Mouse (Mus musculus): ENCODE measurements at regions not wholly inside any gene's neighbourhood (a gene's known extent, or its start where the extent isn't known, plus 50 kb on each side); places are given as distances from the start of the nearest gene placed in this dataset.

DNA sequence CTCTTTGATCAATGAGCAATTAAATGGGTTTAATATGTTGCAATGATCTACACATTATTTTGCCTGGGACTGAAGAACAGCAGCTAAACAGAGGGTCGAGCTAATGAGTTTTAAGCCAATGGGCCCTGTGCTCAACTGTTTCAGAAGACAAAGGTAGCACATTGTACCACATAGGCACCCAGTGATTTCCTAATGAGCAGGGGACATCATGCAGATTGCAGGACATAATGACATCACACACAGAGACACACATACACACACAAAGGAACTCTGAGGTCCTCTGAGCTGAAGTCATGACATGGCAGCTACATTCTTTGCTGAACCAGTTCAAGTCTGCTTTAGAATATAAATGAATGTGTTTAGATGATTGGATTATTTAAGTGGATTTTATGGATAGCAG, 71.9 kb downstream of the Zfp330 start:
- DNase-seq, result no peak

DNA sequence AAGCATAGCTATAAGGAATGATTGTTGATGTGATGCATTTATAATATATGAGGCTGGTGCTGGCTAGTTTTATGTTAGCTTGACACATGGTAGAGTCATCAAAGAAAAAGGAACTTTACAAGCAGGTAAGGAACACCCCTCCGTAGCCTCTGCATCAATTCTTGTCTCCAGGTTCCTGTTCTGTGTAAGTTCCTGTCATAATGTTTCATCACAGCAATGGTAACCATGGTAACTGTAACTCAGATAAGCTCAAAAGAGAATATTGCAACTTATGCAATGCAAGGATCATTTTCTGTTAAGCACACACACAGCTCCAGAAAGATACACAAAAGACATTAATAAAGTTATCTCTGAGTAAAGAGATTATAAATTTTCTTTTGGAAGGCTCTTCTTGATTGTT, 73.5 kb downstream of the Zfp330 start:
- DNase-seq, result no peak

DNA sequence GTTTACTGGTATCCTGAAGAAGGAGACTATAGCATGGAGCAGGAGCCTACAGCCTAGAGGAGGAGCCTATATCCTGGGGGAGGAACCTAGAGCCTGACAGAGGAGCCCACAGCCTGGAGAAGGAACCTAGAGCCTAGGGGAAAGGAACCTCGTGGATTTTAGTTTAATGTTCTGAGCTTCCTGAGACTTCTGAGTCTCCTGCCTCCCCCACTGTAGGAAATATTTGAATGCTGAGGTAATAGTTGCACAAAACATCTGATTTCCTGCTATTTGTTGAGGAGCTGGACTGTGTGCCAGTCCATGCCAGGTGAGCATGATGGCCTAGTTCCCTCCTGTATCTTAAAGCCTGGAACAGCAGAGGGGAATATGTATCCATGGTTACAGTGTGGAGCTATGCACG, 74.7 kb downstream of the Zfp330 start:
- DNase-seq, result no peak

DNA sequence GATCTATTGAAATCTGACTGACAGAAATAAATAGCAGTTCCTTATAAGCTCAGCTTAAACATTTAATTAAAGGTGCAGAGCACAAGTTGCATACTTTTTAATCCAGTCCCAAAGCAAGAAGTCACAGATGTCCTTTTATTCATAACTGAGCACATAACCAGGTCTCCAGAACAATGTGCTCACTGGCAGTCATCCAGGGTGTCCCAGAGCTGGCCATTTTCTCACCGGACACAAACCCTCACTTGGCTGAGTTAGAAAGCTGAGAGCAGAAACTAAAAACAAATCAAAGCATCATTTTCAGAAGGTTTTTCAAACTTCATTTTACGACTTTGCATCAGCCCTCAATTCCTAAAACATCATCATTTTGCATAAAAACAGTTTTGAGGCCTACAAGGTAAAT, 75.9 kb downstream of the Zfp330 start:
- DNase-seq, result no peak

DNA sequence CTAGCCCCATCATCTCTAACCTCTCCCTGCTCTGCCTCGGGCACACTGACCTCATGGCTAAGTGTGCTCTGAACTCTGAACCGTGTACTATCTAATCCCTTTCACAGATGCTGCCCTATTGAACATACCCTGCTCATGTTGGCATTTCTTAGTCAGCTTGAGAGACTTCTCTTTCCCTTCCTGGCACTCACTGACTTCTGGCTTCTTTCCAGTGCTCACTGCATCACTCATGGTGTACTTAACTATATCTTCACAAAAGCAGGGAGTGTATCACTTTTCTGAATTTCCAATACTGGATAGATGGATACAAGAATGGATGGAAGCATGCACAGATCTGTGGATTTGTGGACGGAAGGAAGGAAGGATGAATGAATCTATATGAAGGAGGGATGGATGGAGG, 80.9 kb downstream of the Zfp330 start:
- DNase-seq, result no peak

DNA sequence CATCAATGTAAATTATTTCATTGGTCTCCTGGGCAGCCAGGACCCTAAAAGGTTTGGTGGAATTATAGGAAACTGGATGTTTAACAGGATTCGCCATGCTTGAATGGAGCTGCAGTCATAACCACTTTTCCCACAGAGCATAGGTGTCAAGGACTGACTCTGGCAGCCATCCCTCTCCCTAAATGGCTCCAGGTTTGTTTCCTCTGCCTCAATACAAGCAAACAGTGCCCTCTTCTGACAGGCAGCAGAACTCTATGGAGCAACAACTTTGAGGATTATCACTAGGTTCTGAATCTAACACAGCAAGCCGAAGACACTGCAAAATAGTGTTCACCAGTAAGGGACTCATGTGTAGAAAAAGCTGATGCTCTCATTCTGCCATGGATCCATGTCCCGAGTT, 84.6 kb downstream of the Zfp330 start:
- peak; percentile 15 for DNase-seq

DNA sequence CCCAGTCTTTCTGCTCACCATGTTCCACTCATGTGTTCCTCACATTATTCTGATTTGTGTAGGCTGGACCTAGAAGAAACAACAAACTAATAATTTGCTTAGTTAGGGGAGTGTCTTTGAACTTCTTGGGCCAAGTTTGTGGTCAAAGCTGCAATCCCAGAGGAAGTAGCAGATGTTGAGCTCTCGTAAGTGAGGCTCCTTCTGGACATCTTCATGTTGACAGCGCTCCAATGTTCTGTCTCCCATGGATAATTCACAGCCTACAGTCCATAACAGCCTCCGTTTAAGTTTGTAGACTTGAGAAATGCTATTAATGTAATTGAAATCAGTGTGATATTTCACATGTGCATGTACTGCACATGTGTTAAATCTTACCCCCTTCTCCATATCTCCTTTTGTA, 88.0 kb downstream of the Zfp330 start:
- no peak for DNase-seq

DNA sequence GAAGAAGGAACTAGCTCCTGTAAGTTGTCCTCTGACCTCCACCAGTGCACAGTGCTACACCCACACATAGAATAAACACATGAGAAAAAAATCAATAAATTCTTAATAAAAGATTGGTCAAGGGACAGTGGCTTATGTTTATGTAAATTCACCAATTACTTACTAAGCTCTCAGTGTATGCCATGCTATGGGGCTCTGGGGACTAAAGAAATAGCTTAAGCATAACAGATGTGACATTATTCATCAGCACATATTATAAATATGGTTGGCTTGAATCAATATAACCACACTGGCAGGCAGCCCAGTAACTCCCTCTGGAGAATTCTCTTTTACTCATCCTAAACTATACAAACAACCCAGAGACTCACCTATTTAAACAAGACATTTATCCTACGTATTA, 95.2 kb downstream of the Zfp330 start:
- DNase-seq, result peak; percentile 13

DNA sequence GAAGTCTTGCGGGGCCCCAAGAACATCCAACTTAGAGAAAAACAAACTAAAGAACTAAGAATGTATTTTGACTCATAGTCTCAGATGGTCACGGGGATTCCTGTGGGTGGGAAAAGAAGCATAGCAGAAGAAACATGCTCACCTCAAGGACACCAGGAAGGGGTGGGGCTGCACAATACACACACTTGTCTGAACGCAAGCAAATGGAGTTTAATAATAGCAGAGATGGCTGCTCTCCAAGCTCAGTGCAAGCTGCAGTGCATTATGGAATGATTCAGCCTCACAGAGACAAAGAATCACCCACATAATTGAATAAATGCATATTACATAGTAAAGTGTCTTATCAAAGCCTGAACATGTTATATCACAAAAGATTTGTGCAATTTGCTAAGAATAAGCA, 96.2 kb downstream of the Zfp330 start:
- DNase-seq, result no peak

DNA sequence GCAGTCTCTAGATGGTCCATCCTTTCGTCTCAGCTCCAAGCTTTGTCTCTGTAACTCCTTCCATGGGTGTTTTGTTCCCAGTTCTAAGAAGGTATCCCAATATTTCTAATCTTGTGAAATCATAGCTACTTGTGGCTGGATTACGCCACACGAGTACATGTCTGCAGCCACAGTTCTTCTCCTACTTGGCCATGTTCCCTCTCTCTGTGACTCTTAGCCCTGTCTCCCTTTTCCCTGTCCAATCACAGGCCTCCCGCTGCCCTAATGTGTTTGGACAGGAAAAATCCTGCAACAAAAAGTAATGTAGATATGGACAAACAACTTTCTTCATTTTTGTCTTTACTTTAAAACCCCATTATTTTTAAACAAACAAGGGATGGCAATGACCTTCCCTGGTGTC, 104.7 kb downstream of the Zfp330 start:
- DNase-seq, result no peak

DNA sequence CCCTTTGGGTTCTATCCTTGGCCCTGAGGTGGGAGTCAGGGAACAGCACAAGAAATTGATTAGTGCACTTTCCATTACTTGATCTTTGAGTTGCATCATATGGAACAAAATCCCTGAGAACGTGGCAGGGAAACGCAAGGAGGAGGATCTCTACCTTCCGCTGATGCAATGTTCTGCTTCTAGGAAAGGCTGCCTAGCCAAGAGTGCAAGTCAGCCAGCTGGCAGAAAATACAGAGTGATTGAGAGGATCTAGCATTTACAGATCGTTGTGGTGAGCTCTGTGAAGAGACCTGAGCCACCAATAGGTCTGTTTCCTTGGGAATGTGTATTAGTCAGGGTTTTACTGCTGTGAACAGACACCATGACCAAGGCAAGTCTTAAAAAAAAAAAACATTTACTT, 108.8 kb downstream of the Zfp330 start:
- DNase-seq, result no peak

DNA sequence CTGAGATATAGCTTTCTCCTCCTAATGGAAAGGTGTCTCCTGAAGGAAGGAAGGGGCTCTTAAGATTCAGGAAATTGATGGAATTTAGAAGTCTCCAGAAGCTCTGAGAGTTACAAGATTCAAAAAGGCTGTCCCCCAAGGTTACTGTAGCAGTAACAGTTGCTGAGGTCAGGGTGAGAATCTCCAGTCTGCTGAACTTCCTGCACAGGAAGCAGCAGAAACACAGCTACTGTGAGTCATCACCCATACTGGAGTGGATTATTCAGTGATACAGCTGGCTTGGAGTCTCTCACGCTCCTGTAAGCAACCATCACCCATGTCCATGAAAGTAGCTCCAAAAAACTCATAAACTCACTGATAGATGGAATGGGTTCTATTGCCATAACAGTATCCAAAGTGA, 133.5 kb downstream of the Zfp330 start:
- no peak for DNase-seq

DNA sequence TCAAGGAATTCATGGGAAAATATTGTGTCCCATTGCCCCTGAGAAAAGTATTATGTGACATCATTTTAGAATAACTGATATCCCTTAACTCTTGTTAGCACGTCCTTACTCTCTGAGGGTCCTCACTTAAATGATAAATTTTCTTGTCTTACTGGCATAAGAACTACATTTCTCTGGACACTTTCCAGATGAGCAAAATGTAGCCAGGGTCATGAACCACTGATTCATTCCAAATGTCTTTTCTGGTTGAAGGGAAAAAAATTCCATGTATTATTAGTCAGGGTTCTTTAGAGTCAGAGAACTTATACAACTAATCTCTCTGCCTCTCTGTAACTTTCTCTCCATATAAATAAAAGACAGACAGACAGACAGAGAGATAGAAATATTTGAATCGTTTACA, 143.5 kb downstream of the Zfp330 start:
- DNase-seq, result no peak

DNA sequence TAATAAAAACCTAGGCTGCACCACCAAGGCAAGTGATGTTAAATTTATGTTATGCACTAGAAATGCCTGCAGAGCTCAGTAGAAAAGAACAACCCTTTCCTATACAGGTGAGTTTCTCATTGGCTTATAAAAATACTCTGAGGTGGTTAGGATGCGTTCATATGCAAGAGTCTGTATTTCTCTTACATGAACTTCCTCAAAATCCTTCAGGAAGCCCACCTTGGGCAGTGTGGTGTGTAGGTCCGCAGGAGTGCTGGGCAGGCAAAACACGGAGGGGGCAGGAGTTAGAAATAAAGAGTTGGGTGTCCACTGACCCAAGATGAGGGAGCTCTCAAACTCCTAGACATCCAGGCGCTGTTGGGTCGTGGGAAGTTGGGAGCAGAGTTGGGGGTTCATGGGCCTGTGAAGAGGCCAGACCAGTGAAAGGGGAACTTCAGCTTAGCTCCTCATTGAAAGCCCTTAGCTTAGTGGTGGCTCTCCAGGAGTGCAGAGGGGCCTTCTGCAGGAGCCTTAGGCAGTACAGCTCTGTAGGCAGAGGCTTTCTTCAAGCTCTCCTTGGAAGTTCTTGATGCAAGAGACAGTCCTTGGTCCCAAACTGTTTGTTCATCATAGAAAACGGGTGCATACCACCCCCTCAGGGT, 150.0 kb downstream of the Zfp330 start:
- DNase-seq, result no peak

DNA sequence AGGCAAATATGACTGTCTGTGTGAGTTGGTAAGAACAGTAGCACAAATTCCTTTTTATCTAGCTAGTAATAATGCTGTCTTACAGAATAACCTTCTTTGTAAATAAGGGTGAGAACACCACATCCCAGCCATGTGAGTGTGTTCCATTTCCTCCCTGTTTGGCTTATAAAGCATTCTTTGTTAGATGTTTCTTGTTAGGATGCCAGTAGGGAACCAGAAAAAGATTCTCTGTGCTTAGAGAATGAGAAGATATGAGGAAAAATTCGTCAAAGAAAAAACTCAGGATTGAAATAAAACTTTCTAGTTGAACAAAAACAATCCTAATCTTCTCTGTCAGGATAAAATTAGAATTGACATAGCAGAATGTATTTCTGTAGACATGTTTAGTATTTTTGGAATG, 155.3 kb downstream of the Zfp330 start:
- DNase-seq, result no peak

DNA sequence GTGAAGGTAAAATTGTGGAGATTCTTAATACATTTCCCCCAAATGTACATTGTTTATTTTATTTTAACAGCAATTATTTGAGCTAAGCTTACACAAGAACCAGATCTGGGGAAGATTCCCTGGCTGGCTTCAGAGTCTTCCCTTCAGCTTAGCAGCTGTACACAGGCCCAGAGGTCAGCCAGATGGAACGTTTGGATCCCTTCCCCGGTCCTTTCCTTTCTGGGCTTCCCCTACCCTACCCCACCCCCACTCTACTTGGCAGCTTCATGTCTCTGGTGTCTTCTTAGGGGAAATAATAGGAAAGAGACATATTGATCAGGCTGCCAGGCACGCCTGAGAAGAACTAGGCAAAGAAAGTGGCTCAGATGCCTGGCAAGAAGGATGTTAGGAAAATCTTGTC, 172.4 kb downstream of the Zfp330 start:
- DNase-seq, result no peak

DNA sequence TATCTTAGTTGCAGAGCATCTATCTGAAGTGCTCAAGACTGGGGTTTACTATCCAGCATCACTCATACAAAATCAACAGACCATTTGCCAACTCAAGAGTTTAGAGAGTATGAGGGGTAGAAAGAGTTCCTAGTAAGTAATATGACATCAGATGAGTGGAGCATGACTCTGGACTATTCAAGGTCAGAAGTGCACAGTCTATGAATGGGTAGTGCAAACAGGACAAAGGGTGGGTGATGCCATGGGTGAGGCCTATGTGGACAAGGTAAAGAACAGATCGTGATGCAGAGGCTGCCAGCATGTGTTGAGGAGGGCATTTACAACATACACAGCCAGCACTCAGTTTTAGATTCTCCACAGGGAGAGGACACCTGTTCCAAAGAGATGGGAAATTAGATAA, 170.4 kb upstream of the Il15 start:
- no peak for DNase-seq

DNA sequence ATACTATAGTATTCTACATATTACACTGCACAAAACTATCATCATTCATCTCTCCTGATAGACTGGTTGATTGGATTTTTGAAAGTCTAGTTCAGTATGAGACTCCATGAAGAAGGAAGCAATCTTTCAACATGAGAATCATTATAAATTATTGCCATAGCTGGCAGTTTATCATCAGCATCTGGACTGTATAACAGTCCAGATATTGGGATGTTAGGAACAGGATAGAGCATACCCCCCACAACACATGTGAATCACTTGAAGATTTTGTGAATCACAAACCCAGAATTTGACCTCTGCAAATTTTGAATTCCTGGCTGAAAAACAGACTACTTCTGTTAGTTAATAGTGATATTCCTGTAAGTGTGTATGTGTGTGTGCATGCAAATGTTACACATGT, 135.1 kb upstream of the Il15 start:
- no peak for DNase-seq

DNA sequence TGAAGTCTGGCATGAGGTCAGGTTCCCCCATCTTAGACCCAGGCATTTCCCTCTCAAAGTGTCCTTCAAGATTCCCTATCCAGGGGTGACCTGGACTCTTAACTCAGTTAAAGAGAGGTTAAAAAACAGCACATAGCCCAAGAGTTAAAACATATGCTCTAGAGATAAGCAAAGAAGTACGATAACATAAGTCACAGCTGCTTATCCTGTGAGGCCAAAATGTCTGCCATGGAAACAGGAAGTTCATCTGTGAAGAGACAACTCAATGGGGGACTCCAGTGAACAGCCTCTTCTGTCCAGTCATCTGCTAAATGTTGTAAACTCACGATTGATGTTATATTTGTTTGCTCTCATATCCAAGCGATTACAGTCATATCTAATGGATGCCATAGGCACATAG, 126.1 kb upstream of the Il15 start:
- DNase-seq, result no peak

DNA sequence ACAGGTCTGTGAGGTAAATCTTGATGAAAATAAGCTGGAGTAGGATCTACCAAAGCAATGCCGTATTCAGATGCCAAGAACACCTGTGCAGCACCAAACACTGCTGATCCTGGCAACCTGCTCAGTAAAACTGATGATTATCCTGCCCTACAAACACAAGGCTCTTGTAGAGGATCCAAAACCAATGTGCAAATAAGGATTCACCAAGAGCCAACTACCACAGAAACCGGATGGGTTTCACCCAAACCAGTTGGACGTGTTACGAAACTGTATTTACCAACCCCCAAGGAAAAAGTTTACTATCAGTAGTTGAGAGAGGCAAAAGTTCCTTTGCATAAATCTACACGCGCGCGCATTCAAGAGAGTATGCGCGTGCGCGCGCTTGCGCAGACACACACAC, 120.8 kb upstream of the Il15 start:
- DNase-seq, result no peak

DNA sequence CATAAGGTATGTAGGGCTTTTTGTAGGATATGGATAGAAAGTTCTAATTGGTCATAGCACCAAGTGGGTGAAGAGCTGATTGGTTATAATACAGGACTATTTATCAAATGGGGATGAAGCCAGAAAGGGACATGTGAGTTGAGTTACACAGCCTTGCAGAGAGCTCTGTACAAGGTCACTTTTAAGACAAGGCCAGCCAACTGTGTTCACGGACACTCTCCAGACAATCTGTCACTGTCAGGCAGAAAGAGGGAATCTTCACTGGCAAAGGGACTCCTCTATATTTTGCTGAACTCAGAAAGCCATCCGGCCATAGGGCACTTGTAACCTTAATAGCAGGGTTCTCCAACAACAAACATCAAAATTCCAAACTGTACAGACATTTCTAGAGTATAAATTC, 95.5 kb upstream of the Il15 start:
- no peak for DNase-seq

DNA sequence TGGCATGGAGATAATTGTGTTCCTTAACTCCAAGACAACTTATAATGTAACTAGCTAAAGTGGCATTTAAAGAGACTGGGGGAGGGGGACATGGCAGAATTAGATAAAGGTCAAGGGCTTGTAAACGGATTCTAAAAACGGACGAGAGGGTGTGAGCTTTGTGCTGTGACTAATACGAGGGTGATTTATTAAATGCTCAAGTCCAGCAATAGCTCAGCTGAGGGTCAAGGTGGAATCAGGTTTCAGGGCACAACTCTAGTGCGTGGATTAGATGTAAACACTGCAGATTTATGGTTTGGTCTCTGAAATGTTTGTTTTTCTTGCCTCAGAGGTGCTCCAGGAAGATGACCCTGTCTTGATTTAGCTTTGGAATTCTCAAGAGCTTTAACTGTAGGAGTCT, 74.8 kb upstream of the Il15 start:
- DNase-seq, result no peak

DNA sequence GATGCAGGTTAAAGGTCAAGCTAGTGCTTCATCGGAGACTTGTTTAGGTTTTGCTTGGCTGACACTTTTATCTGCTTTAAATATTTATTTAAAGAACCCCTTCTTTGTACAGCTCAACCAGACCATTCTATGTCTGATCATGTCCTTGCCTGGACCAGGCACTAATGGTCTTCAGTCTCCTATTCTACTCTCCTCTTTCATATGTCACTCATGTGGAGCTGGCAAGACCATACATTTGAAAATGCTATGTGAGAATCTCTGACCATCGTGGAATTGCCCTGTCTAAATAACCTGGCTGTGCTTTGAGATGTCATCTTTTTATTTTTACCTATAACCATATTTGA, 74.4 kb upstream of the Il15 start:
- DNase-seq, result no peak

DNA sequence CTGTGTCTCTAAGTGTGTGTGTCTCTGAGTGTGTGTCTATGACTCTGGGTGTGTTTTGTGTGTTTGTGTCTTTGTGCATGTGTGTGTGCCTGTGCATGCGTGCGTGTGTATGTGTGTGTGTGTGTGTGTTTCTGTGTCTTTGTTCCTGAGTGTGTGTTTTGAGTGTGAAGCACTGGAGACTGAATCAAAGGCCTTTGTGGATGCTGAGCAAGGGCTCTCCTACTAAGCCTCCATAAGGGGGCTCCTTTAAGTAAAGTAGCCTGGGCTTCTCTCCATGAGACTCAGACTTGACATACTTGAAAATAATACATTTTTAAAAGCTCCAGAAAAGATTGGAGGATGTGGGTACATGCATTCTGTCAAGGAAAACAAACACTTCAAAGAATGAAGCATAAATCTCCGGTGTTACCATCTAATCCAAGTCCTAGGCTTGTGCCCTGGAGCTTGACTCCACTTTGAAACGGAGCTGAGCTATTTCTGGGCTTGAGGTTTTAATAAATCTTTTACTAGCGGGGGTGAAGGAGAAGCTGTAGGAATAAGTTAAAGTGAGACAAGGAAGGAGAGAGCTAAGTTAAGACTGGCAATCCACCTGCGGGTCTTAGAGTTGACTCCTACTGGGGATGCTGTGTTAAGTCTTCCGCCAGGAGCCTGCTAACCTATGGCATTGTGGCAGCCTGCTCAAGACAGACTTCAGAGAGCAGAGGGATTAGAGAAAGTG, 73.8 kb upstream of the Il15 start:
- no peak for DNase-seq

DNA sequence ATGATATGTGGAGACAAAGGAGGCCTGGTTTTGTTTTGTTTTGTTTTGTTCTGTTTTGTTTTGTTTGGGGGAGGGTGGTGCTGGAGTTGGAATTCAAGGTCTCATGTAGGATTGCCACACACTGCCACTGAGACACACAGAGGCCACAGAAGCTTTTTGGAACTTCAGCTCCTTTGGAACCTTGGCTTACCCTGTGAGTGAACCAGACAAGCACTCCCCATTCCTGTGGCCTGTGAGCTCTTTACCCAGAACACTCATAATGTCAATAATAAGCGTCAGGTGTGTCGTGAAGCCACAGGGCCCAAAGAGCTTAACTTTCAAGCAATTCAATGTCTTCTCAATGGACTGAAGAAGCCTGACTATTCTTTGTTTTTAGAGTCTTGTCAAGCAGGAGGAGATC, 70.2 kb upstream of the Il15 start:
- no peak for DNase-seq
